Mouse (Mus musculus) lung, postnatal 36 days (tissue): ENCODE measurements around the gene Rab34.

Source experiments
- DNase-seq: peaks from one replicate; pipeline ENCODE4 v3.0.0; 2022; ENCODE audit warnings: mixed read lengths

Rab34 gene

GRCm38 (mm10) chr11:78188331-78189233, at the start of gene Rab34:
Gene Rab34 (plus strand): TSS chr11:78188430.
- DNase-seq = peak; percentile 67

- DNase-seq = no peak
Measured at GRCm38 (mm10) chr11:78140665-78141064, 47.6 kb upstream of the Rab34 start.

GRCm38 (mm10) chr11:78143520-78143919, 44.7 kb upstream of the Rab34 start:
- no peak for DNase-seq

- no peak for DNase-seq
Measured at GRCm38 (mm10) chr11:78146168-78146567, 42.1 kb upstream of the Rab34 start.

- peak; percentile 52 for DNase-seq
Measured at GRCm38 (mm10) chr11:78146707-78147543, 41.3 kb upstream of the Rab34 start.

DNA sequence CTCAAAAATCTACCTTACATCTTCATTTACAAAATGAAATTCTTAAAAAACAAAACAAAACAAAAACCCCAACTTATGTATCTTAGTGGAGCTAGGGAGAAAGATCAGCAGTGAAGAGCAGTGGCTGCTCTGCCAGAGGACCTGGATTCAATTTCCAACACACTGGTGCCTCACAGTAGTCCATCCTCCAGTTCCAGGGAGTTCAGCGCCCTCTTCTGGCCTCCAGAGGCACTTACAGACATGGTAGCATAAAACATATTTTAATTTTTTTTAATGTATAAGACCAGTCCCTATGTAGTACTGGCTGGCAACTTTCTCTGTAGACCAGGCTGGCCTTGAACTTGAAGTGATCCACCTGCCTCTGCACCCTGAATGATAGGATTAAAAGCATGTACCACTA, 37.1 kb upstream of the Rab34 start:
- DNase-seq = peak; percentile 31

GRCm38 (mm10) chr11:78152299-78153231, 35.7 kb upstream of the Rab34 start:
- peak; percentile 84 for DNase-seq

GRCm38 (mm10) chr11:78153778-78154177, 34.5 kb upstream of the Rab34 start:
- DNase-seq = no peak

DNA sequence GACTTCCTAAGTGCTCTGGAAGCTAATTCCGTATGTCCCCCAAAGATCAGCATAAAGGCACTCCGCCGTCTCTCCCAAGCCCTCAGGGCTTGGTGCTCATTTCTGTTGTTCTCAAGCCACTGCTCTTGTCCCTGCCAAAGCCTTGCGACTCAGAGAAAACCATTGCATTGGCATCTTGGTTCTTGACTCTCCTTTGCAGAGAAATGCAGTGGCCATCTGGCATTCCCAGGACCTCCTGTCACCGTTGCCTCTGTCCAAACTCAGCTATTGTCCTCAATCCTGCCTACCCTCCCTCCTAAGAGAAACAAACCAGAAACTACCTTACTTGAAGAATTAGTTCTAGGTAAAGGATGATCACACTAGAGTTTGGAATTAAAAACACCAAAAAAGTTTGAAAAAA, 32.6 kb upstream of the Rab34 start:
- no peak for DNase-seq

GRCm38 (mm10) chr11:78156156-78156699, 32.0 kb upstream of the Rab34 start:
- DNase-seq = no peak

- peak; percentile 95 for DNase-seq
Measured at GRCm38 (mm10) chr11:78159096-78159495, 29.1 kb upstream of the Rab34 start.

DNA sequence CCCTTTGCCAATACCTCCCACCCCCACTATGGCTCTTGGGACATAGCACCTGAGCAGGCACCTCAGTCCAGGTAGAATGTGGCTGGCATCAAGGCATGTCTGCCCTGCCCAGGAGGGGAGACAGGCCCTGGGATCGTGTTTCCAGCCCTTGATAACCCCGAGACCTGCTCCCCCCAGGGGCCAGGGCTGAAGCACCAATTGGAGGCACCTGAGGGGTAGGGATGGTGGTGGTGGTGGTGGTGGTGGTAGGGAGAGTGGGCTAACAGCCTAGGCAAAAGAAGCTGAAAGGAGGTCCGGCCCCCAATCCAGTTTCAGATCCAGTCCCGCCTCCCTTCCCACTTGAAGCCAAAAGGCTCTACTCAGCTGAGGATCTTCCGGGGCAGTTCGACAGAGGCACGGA, 28.7 kb upstream of the Rab34 start:
- no peak for DNase-seq

DNA sequence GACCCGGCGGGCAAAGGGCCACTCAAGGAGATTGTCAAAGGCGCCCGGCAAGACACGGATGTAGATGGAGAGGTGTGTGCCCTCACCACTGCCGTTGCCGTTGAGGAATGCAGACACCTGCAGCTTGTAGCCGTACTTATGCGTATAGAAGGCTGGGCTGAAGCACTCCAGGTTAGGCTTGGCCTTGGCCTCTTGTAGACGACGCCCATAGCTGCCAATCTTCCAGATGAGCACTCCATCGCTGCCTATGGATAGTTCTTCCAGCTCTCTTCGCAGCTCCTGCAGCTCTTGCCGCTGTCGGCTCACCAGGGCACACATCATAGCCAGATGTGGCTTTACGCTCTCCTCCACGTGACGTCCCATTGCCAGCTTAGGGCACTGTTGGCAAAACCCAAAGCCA, 28.1 kb upstream of the Rab34 start:
- no peak for DNase-seq

GRCm38 (mm10) chr11:78160675-78161074, 27.6 kb upstream of the Rab34 start:
- no peak for DNase-seq

GRCm38 (mm10) chr11:78161169-78161568, 27.1 kb upstream of the Rab34 start:
- no peak for DNase-seq

GRCm38 (mm10) chr11:78161968-78162367, 26.3 kb upstream of the Rab34 start:
- DNase-seq = no peak

- peak; percentile 37 for DNase-seq
Measured at GRCm38 (mm10) chr11:78162504-78162903, 25.7 kb upstream of the Rab34 start.

DNA sequence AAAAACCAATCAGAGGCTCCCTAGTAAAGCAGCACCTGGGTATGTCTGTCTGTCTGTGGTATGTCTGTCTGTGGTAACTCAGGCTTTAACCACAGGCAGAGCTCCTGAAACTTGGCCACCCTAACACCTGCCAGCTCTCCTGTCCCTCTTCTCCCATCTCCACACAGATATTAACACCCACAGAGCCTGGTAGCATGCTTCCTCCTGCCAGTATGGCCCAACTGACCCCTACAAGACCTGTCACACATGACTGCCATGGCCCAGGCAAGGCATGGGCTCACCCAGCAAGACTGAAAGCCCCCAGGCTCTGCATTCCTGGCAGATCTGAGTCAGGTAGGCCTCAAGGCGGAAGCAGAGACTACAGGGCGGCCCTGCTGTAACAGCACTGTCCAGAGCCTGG, 25.2 kb upstream of the Rab34 start:
- DNase-seq = no peak

DNA sequence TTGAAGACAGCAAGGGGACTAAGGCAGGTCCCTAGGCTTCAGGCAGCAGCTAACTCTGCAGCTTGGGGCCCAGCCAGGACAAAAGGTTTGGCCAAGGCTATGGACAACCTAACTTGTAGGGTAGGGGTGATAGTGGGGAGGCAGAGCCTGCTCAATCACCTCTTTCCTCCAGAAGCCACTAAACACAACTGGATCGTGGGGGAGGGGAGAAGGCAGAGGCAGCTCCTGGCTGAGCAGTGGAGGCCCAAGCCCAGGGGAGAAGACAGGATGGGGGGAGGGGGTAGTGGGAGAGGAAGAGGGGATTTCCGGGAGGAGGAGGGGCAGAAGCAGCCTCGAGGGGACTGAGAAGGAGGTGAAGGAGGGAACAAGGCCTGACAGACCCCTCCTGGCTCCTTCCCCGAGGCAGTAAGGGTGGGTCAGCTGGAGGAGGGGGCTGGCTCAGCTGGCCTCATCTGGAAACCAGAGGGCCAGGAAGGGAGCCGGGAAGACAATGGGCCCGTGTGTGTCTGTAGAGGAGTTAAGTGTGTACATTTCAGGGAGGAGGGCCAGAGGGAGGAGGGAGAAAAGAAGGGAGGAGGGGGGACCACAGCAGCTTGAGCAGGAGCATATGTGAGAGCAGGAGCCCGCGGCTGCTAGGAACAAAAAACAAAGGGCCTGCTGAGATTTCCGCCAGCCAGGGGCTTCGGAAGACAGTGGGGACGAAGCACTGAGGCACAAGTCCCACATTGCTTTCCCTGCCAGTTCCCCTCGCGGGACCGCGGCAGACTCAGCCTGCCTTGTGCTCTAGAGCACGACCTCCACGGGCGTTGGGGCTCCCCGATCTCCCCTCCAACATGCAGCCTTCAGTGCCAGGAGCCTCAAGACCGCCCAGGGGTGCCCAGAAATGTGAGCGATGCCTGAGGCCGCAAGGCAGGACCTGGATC, 24.3 kb upstream of the Rab34 start:
- peak; percentile 50 for DNase-seq

- DNase-seq = no peak
Measured at GRCm38 (mm10) chr11:78164604-78164923, 23.7 kb upstream of the Rab34 start.
